Comparison of ENCODE assay signal across 9 mouse cellular contexts in genomic region chr11:115811381-115812093, GRCm38 (mm10). TPM values are rescaled to one million over a fixed set of nuclear protein-coding genes. Genes with fewer than 3 reads are reported as not detected.
A peak's percentile ranks its signal among the peaks of the same experiment; 100 is the strongest.
DNase-seq lines count a peak whose midpoint lies in the region; ATAC-seq and TF ChIP-seq lines count a peak whose summit lies in the region.
"Had no signal": no experiment of that assay in that cellular context is flagged by ENCODE, and none has a peak within 500 bp of the region (broad histone marks: within the 10 kb centered on the region; RNA-seq: fewer than 3 reads in every experiment).

No protein-coding gene starts in this region.

- H3K4me1 ChIP-seq in lung, embryonic 14.5 days (ENCODE audit: insufficient read depth): peaks cover 38% of the 10 kb centered on the region
- peaks cover 58% of the 10 kb centered on the region for H3K4me1 ChIP-seq in limb, embryonic 14.5 days (ENCODE audit: control insufficient read depth, insufficient read depth, low read length)
- peaks cover 50% of the 10 kb centered on the region for H3K4me1 ChIP-seq in stomach, embryonic 14.5 days (ENCODE audit: control insufficient read depth, insufficient read depth, low read length)

- ATAC-seq in lung, embryonic 14.5 days (ENCODE audit: insufficient read depth): no peak
- ATAC-seq in limb, embryonic 14.5 days (ENCODE audit: low FRiP score, low read depth): no peak
- no peak for ATAC-seq in stomach, embryonic 14.5 days (ENCODE audit: insufficient number of reproducible peaks, insufficient read depth, low FRiP score, low read depth)

- peak overlapping the region; percentile 25; the same call in 1 of the 2 replicates for H3K27ac ChIP-seq in lung, embryonic 14.5 days (ENCODE audit: low read depth)
- H3K27ac ChIP-seq in limb, embryonic 14.5 days (replicated peaks; ENCODE audit: low read depth, low read length): no peak overlapping the region
- H3K27ac ChIP-seq in stomach, embryonic 14.5 days (ENCODE audit: low read length): no peak overlapping the region; the same call in 1 of the 2 replicates

- peak overlapping the region; percentile 86 for H3K9ac ChIP-seq in lung, embryonic 14.5 days
- peak overlapping the region; percentile 72 for H3K9ac ChIP-seq in limb, embryonic 14.5 days (ENCODE audit: low read depth, low read length, severe bottlenecking)
- no peak overlapping the region for H3K9ac ChIP-seq in stomach, embryonic 14.5 days (replicated peaks; ENCODE audit: low read depth, low read length)

- TF ChIP-seq CTCF in lung, embryonic 14.5 days (IDR thresholded peaks at IDR 0.05; ENCODE audit: low read depth): no peak

- peak overlapping the region; percentile 95 for H3K4me2 ChIP-seq in lung, embryonic 14.5 days
- H3K4me2 ChIP-seq in limb, embryonic 14.5 days (replicated peaks; ENCODE audit: low read depth, low read length, severe bottlenecking): peak overlapping the region; percentile 97
- H3K4me2 ChIP-seq in stomach, embryonic 14.5 days (replicated peaks; ENCODE audit: low read depth, low read length): peak overlapping the region; percentile 94

- 70% methylated on average over 20 of the region's 20 CpGs for WGBS in lung, embryonic 14.5 days
- 83% methylated on average over 20 of the region's 20 CpGs for WGBS in limb, embryonic 14.5 days
- WGBS in stomach, embryonic 14.5 days: 78% methylated on average over 20 of the region's 20 CpGs

- no peaks in the 10 kb centered on the region for H3K27me3 ChIP-seq in lung, embryonic 14.5 days (ENCODE audit: insufficient read depth, low read length)
- no peaks in the 10 kb centered on the region for H3K27me3 ChIP-seq in limb, embryonic 14.5 days (ENCODE audit: control insufficient read depth, insufficient read depth, low read length)
- H3K27me3 ChIP-seq in stomach, embryonic 14.5 days (ENCODE audit: control insufficient read depth, insufficient read depth, low read length): no peaks in the 10 kb centered on the region

- peaks cover 26% of the 10 kb centered on the region for H3K36me3 ChIP-seq in lung, embryonic 14.5 days (ENCODE audit: insufficient read depth)
- H3K36me3 ChIP-seq in limb, embryonic 14.5 days (ENCODE audit: control insufficient read depth, insufficient read depth, low read length): peaks cover 37% of the 10 kb centered on the region
- H3K36me3 ChIP-seq in stomach, embryonic 14.5 days (ENCODE audit: control insufficient read depth, insufficient read depth, low read length): peaks cover 12% of the 10 kb centered on the region; the same call in 1 of the 2 replicates

- peak overlapping the region; percentile 86 for H3K4me3 ChIP-seq in lung, embryonic 14.5 days (ENCODE audit: low read depth, low read length)
- peak overlapping the region; percentile 92 for H3K4me3 ChIP-seq in limb, embryonic 14.5 days (replicated peaks; ENCODE audit: low read length)
- H3K4me3 ChIP-seq in stomach, embryonic 14.5 days (ENCODE audit: low read depth, low read length): peak overlapping the region; percentile 92

- peak; percentile 28 to 66 for DNase-seq in adrenal gland, adult (ENCODE audit: inconsistent age in 2 of 2, low spot score in 1 of 2)
- DNase-seq in adrenal gland, adult 8-10 months: no peak
- DNase-seq in lung, embryonic 14.5 days: no peak
- no peak for DNase-seq in lung, postnatal 25 days (ENCODE audit: low spot score)
- DNase-seq in limb, embryonic 14.5 days (ENCODE audit: low spot score): no peak
- DNase-seq in cerebellum, adult 11-12 months: no peak
- DNase-seq in layer of hippocampus, adult 8-10 months (ENCODE audit: low spot score in 2 of 2): no peak
- DNase-seq: left cerebral cortex, postnatal 4 days had no signal

- H3K9me3 ChIP-seq in lung, embryonic 14.5 days (ENCODE audit: low read depth, low read length): no peaks in the 10 kb centered on the region
- H3K9me3 ChIP-seq in limb, embryonic 14.5 days (ENCODE audit: control insufficient read depth, low read length): no peaks in the 10 kb centered on the region
- no peaks in the 10 kb centered on the region for H3K9me3 ChIP-seq in stomach, embryonic 14.5 days (ENCODE audit: control insufficient read depth, low read depth, low read length)

- no peak for TF ChIP-seq POLR2A in limb, embryonic 14.5 days (IDR thresholded peaks at IDR 0.05; ENCODE audit: borderline replicate concordance, extremely low read depth, insufficient read depth, insufficient read length)

RNA-seq across cellular contexts. Expression of gene Caskin2, which starts 1.9 kb away (rescaled TPM):
- total RNA-seq in adrenal gland, adult 8-10 months (2022): 10 to 100 TPM; 60.6 to 97.3 (median 78.2) TPM
- 21.0 and 23.0 TPM in 2 replicates for polyA plus RNA-seq in lung, embryonic 14.5 days (2014; fragmentation: Nextera tagmentation; extraction: Ambion mirVana)
- polyA plus RNA-seq in limb, embryonic 14.5 days (2012; rRNA removed): 34.6 and 44.7 TPM in 2 replicates
- 17.3 and 21.2 TPM in 2 replicates for polyA plus RNA-seq in limb, embryonic 14.5 days (2014; fragmentation: Nextera tagmentation; extraction: Ambion mirVana)
- 14.3 and 15.3 TPM in 2 replicates for polyA plus RNA-seq in stomach, embryonic 14.5 days (2014; fragmentation: Nextera tagmentation; extraction: Ambion mirVana)
- total RNA-seq in layer of hippocampus, adult 8-10 months (2022): 10 to 100 TPM; 17.1 to 21.7 (median 20.0) TPM

RNA-seq across cellular contexts. Expression of gene Tsen54, which starts 3.0 kb away (rescaled TPM):
- total RNA-seq in adrenal gland, adult 8-10 months (2022): 10 to 100 TPM; 20.0 to 32.2 (median 25.4) TPM
- polyA plus RNA-seq in lung, embryonic 14.5 days (2014; fragmentation: Nextera tagmentation; extraction: Ambion mirVana): 31.5 and 35.0 TPM in 2 replicates
- 32.6 and 40.0 TPM in 2 replicates for polyA plus RNA-seq in limb, embryonic 14.5 days (2012; rRNA removed)
- polyA plus RNA-seq in limb, embryonic 14.5 days (2014; fragmentation: Nextera tagmentation; extraction: Ambion mirVana): 28.1 and 30.2 TPM in 2 replicates
- polyA plus RNA-seq in stomach, embryonic 14.5 days (2014; fragmentation: Nextera tagmentation; extraction: Ambion mirVana): 24.3 and 25.0 TPM in 2 replicates
- total RNA-seq in layer of hippocampus, adult 8-10 months (2022): 10 to 100 TPM; 12.5 to 18.7 (median 16.9) TPM

RNA-seq across cellular contexts. Expression of gene Llgl2, which starts 12.3 kb away (rescaled TPM):
- 10 to 100 TPM; 10.5 to 13.4 (median 11.5) TPM for total RNA-seq in adrenal gland, adult 8-10 months (2022)
- 28.8 and 31.9 TPM in 2 replicates for polyA plus RNA-seq in lung, embryonic 14.5 days (2014; fragmentation: Nextera tagmentation; extraction: Ambion mirVana)
- polyA plus RNA-seq in limb, embryonic 14.5 days (2012; rRNA removed): 11.2 and 12.6 TPM in 2 replicates
- 12.3 and 13.3 TPM in 2 replicates for polyA plus RNA-seq in limb, embryonic 14.5 days (2014; fragmentation: Nextera tagmentation; extraction: Ambion mirVana)
- 37.6 and 41.1 TPM in 2 replicates for polyA plus RNA-seq in stomach, embryonic 14.5 days (2014; fragmentation: Nextera tagmentation; extraction: Ambion mirVana)
- 1 to 10 TPM; 1.6 to 4.2 (median 2.4) TPM for total RNA-seq in layer of hippocampus, adult 8-10 months (2022)

RNA-seq across cellular contexts. Expression of gene Tmem94, which starts 46.3 kb away (rescaled TPM):
- total RNA-seq in adrenal gland, adult 8-10 months (2022): 100 to 1,000 TPM in 2 of 4 experiments, 10 to 100 TPM in 2; 83.2 to 102 (median 95.5) TPM
- 18.5 and 20.9 TPM in 2 replicates for polyA plus RNA-seq in lung, embryonic 14.5 days (2014; fragmentation: Nextera tagmentation; extraction: Ambion mirVana)
- 46.8 and 68.8 TPM in 2 replicates for polyA plus RNA-seq in limb, embryonic 14.5 days (2012; rRNA removed)
- polyA plus RNA-seq in limb, embryonic 14.5 days (2014; fragmentation: Nextera tagmentation; extraction: Ambion mirVana): 17.9 and 18.8 TPM in 2 replicates
- 13.7 and 17.0 TPM in 2 replicates for polyA plus RNA-seq in stomach, embryonic 14.5 days (2014; fragmentation: Nextera tagmentation; extraction: Ambion mirVana)
- 10 to 100 TPM; 49.7 to 64.2 (median 52.3) TPM for total RNA-seq in layer of hippocampus, adult 8-10 months (2022)

RNA-seq across cellular contexts. Expression of gene Myo15b, which starts 46.7 kb away (rescaled TPM):
- 1 to 10 TPM in 1 of 4 experiments, under 1 TPM in 2, not detected in 1; 0.09 to 1.1 (median 0.32) TPM for total RNA-seq in adrenal gland, adult 8-10 months (2022)
- 0.12 and 0.28 TPM in 2 replicates for polyA plus RNA-seq in lung, embryonic 14.5 days (2014; fragmentation: Nextera tagmentation; extraction: Ambion mirVana)
- 0.55 and 1.3 TPM in 2 replicates for polyA plus RNA-seq in limb, embryonic 14.5 days (2012; rRNA removed)
- polyA plus RNA-seq in limb, embryonic 14.5 days (2014; fragmentation: Nextera tagmentation; extraction: Ambion mirVana): 0.54 and 0.56 TPM in 2 replicates
- 3.1 and 5.9 TPM in 2 replicates for polyA plus RNA-seq in stomach, embryonic 14.5 days (2014; fragmentation: Nextera tagmentation; extraction: Ambion mirVana)
- total RNA-seq in layer of hippocampus, adult 8-10 months (2022): 1 to 10 TPM in 1 of 4 experiments, under 1 TPM in 3; 0.11 to 1.2 (median 0.56) TPM

Comparison
In these comparisons a context has a peak if more than half of its experiments do, and no peak if none do; other contexts are left out.
1. DNase-seq: peak in adrenal gland, adult (2 of 2); none in adrenal gland, adult 8-10 months (single experiment), lung, embryonic 14.5 days (single experiment), lung, postnatal 25 days (single experiment), limb, embryonic 14.5 days (single experiment), cerebellum, adult 11-12 months (single experiment) and layer of hippocampus, adult 8-10 months (0 of 2).
2. Peak in every context shown above with its lines, with median percentiles within 50 percentile points of each other: H3K4me2 ChIP-seq and H3K4me3 ChIP-seq.